Mouse (Mus musculus) bone marrow, adult 2 months (tissue): ENCODE results near the gene BC024978. TPM values are rescaled to one million over a fixed set of nuclear protein-coding genes. Genes with fewer than 3 reads are reported as not detected.

ENCODE experiments used
- H3K27ac ChIP-seq: fragments of 200-500 bp; 2 replicates; pipeline ENCODE4 v1.5.1; 2012; ENCODE audit warnings: low read depth, mild to moderate bottlenecking, control low read depth, inconsistent platforms, low read length; ENCODE audit not compliant: control insufficient read depth, poor library complexity, insufficient read depth
- H3K4me1 ChIP-seq: fragments of 200-500 bp; 2 replicates; pipeline ENCODE4 v1.6.1; 2011; ENCODE audit warnings: low read length; ENCODE audit not compliant: control insufficient read depth, insufficient read depth
- H3K4me3 ChIP-seq: fragments of 200-500 bp; replicated peaks from 2 replicates; pipeline ENCODE3; 2011; ENCODE audit warnings: mild to moderate bottlenecking, low read depth, low read length, control low read depth; ENCODE audit not compliant: control insufficient read depth
- CTCF ChIP-seq: fragments of 200-500 bp; IDR thresholded peaks from 2 replicates; pipeline ENCODE4 v1.5.1; 2011; ENCODE audit warnings: low read length, control low read depth; ENCODE audit not compliant: control insufficient read depth, insufficient read depth
- POLR2A ChIP-seq: fragments of 200-500 bp; IDR thresholded peaks from 2 replicates; pipeline ENCODE4 v1.6.1; 2011; ENCODE audit warnings: low read depth, mild to moderate bottlenecking, control low read depth, low read length, borderline replicate concordance; ENCODE audit not compliant: control insufficient read depth
- WGBS: fragments of 180-500 bp; shearing (Covaris S2); methylation state at CpG from one replicate; pipeline ENCODE4 v1.1.7; 2018; 5-methylcytosine and 5-hydroxymethylcytosine counted together
- polyA plus RNA-seq: library from polyadenylated mRNA; stranded (reverse); fragments of >200 nt; gene quantifications from 2 replicates; pipeline ENCODE4 v1.2.4, GENCODE M21; 2011; ENCODE audit warnings: low replicate concordance; ENCODE audit not compliant: missing spikeins, insufficient read depth, insufficient read length

Gene BC024978
- polyA plus RNA-seq, 1 experiment: 2.5 TPM

- H3K4me3 ChIP-seq: no peak overlapping the region
- 81% methylated on average over 2 of the region's 2 CpGs for WGBS
Observed at GRCm38 (mm10) chr7:27249146-27249545, 53.6 kb downstream of the BC024978 start.

GRCm38 (mm10) chr7:27249928-27250327 is 54.3 kb downstream of the BC024978 start:
- H3K4me1 ChIP-seq: peaks cover 2% of the 10 kb centered on the region; the same call in 1 of the 2 replicates
- H3K4me3 ChIP-seq: no peak overlapping the region
- H3K27ac ChIP-seq: no peak overlapping the region
- 76% methylated on average over 5 of the region's 5 CpGs for WGBS
- no peak for TF ChIP-seq CTCF
- TF ChIP-seq POLR2A: no peak

More at GRCm38 (mm10) chr7:27249146-27249545, 53.6 kb downstream of the BC024978 start:
- Histone ChIP-seq H3K27ac (no peak overlapping the region), H3K4me1 (peaks cover 2% of the 10 kb centered on the region; the same call in 1 of the 2 replicates)
- no peak; the same call in 1 of the 2 replicates for TF ChIP-seq CTCF
- TF ChIP-seq POLR2A: no peak

DNA sequence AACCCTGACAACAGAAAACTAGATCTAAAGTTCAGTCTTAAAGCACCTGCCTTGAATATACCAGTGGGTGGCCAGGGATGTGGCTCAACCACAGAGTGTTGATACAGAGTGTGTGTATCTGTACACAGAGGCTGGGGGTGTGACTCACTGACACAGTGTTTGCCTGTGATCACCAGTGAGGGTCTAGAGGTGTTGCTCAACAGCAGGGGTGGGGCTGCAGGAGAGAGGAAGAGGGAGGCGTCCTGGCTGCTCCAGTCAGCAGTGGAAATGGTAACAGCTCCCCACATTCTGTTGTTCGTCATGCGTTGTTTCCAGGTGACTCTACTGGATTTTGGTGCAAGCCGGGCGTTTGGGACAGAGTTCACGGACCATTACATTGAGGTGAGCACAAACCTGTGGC is 56.4 kb downstream of the BC024978 start:
- H3K27ac ChIP-seq: no peak overlapping the region
- WGBS: 50% methylated on average over 6 of the region's 6 CpGs

DNA sequence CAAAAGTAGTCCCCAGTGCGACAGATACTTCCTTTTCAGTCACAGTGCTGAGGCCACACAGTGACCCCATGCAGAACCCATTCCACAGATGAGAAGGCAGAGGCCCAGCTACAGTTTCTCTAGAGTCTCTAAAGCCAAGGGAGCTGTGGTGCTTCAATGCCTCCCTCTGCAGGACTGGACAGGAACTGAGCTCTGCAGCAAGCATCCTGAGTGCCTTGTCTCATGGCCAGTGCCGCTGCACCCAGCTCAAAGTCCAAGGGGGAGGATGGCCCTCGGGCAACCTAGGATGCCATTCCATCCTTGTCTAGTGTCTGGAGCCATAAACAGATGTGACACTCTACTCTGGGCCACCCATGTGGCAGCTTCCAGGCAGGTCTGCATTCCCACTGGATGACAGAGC is 60.1 kb downstream of the BC024978 start:
- 80% methylated on average over 3 of the region's 3 CpGs for WGBS
- peak; percentile 25; the same call in 1 of the 2 replicates for TF ChIP-seq CTCF
- TF ChIP-seq POLR2A: no peak
- H3K27ac ChIP-seq: no peak overlapping the region
- no peak overlapping the region for H3K4me3 ChIP-seq
- peaks cover 4% of the 10 kb centered on the region; the same call in 1 of the 2 replicates for H3K4me1 ChIP-seq

More for the DNA sequence above, 56.4 kb downstream of the BC024978 start:
- peaks cover 2% of the 10 kb centered on the region; the same call in 1 of the 2 replicates for H3K4me1 ChIP-seq
- TF ChIP-seq POLR2A (no peak), CTCF (no peak)
- H3K4me3 ChIP-seq: no peak overlapping the region

DNA sequence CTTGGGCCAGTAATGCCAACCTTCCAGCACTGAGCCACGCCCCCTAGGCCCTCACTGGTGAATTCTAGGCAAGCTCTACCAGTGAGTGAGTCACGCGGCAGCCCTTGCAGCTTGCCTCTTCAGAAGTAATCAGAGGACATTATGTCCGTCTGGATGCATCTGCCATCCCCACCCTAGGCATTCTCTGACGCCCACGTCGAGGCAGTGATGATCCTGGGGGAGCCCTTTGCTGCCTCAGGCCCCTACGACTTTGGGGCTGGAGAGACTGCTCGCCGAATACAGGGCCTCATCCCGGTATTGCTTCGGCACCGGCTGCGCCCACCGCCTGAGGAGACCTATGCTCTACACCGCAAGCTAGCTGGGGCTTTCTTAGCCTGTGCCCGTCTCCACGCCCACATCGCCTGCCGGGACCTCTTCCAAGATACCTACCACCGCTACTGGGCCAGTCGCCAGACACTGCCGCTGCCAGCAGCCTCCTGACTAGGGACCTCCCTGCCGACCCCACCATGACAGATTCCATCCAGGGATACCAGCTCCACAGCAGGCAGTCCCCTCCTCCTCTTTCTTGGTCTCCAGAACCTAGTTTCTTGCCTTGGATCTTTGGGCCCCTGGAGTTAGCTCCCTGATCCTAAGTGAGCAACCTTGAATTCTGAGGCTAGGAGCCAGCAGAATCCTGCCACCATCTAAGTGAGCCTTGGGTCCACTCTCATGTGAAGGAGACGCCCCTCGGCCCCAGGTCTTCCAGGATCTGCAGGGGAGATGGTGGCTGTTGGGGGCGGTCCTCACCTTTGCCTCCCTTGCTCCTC is 61.7 kb downstream of the BC024978 start:
- TF ChIP-seq CTCF (no peak), POLR2A (no peak)
- Histone ChIP-seq H3K4me1 (peaks cover 2% of the 10 kb centered on the region; the same call in 1 of the 2 replicates), H3K4me3 (no peak overlapping the region), H3K27ac (no peak overlapping the region)
- 55% methylated on average over 27 of the region's 27 CpGs for WGBS

DNA sequence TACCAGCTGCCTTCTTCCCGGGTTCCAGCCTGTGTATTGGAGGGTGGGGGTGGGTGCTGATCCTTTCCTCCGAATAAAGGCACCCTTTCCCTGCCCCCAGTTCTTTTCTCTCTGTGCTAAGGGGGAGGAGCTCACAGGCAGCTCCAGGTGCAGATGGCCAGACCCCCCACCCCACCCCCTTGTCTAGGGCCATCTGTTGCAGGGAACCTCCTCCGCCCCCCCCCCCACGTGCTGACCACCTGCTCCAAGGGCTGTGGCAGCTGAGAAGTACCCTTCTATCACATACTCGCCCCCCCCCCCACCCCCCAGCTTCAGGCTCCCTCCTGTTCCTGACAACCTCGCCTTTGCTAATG is 62.2 kb downstream of the BC024978 start:
- Histone ChIP-seq H3K4me3 (peak overlapping the region; percentile 81), H3K4me1 (peaks cover 2% of the 10 kb centered on the region; the same call in 1 of the 2 replicates), H3K27ac (peak overlapping the region; percentile 81)
- 9% methylated on average over 6 of the region's 6 CpGs for whole genome bisulfite sequencing
- TF ChIP-seq POLR2A (no peak), CTCF (no peak)

DNA sequence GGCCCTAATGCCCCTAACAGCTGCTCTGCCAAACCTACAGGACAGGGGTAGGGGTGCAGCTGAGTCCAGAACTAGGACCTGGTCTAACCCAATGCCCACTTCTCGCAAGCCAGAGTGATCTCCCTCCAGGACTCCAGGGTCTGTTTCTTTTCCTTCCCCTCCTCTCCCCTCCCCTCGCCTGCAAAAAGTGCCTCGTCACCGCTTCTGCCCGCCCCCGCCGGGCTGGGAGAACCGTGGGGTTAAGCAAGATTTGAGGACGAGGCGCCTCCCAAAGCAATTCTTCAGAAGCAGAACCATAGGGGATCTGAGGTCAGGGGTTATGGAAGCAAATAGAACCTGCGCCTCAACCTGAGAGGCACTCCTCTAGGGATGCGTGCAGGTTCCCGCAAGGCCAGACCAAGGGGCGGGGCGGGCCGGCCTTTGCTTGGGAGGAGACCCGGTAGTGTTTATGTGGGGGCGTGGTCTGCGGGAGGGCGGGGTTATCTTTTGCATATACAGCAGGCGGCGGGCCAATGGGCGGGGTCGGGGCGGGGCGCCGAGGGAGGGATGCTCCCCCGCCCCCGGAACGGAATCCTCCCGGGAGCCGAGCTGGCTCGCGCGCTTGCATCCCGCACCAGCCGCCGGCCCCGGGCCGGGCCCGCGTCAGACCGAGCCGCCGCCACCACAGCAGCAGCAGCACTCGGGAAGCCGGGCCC is 62.8 kb downstream of the BC024978 start, which contains the start of gene Numbl:
Gene Numbl, plus strand, starts transcription at position 229 of the 695 bp plus-strand sequence.
- peak within 1 kb of the TSS; percentile 81 for H3K27ac ChIP-seq
- peaks cover 2% of the 10 kb centered on the region; the same call in 1 of the 2 replicates for H3K4me1 ChIP-seq
- 0 out of 2 replicates have a peak, but pooled peaks have one; percentile 9 for TF ChIP-seq POLR2A
- no peak for TF ChIP-seq CTCF
- under 1% methylated on average over 47 of the region's 47 CpGs for WGBS
- H3K4me3 ChIP-seq: peak within 1 kb of the TSS; percentile 81

- 23% methylated on average over 9 of the region's 9 CpGs for WGBS
- TF ChIP-seq CTCF (no peak), POLR2A (no peak)
- Histone ChIP-seq H3K27ac (no peak overlapping the region), H3K4me1 (peaks cover 2% of the 10 kb centered on the region; the same call in 1 of the 2 replicates), H3K4me3 (peak overlapping the region; percentile 42)
Observed at GRCm38 (mm10) chr7:27259271-27259721, 63.7 kb downstream of the BC024978 start.
